Mouse (Mus musculus): ENCODE measurements around the gene Slc6a13. TPM values are rescaled to one million over a fixed set of nuclear protein-coding genes. Genes with fewer than 3 reads are reported as not detected.

Gene Slc6a13
- polyA plus RNA-seq, 1 experiment from 2014 or later = 35.1 TPM

GRCm38 (mm10) chr6:121274356-121274755, 25.7 kb upstream of the Slc6a13 start:
- Histone ChIP-seq H3K4me1 (ENCODE audit: insufficient read depth, low read length) (no peaks in the 10 kb centered on the region), H3K4me3 (ENCODE audit: low read length) (no peak overlapping the region), H3K27me3 (ENCODE audit: insufficient read depth, low read length) (0 out of 2 replicates have a peak, but pooled peaks cover 2% of the 10 kb centered on the region), H3K4me2 (replicated peaks; ENCODE audit: low read depth, low read length) (no peak overlapping the region), H3K36me3 (ENCODE audit: insufficient read depth, low read length) (no peaks in the 10 kb centered on the region), H3K27ac (ENCODE audit: low read length) (no peak overlapping the region), H3K9ac (replicated peaks; ENCODE audit: low read length) (no peak overlapping the region), H3K9me3 (ENCODE audit: low read length) (no peaks in the 10 kb centered on the region)
- ATAC-seq (ENCODE audit: low FRiP score, low TSS enrichment) = no peak
- WGBS = 83% methylated on average over 3 of the region's 3 CpGs

DNA sequence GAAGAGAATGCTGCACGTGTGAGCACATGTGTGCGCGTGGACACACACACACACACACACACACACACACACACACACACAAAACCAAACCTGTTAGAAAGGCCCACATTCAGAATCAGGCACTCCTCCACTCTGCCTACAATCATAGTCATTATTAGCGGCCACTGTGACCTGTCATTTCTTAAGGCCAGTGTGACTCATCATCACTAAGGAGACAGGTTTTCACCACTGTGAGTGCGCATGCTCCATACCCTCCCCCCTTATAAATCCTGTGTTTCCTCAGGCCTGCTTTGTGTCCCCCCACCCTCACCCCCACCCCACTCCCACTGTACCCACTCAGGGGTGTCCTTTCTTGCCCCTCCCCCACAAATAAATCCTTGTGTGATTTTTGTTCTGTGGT, 15.9 kb upstream of the Slc6a13 start:
- H3K4me3 ChIP-seq (ENCODE audit: low read length) = no peak overlapping the region
- H3K4me1 ChIP-seq (ENCODE audit: insufficient read depth, low read length) = no peaks in the 10 kb centered on the region
- H3K36me3 ChIP-seq (ENCODE audit: insufficient read depth, low read length) = no peaks in the 10 kb centered on the region
- no peaks in the 10 kb centered on the region for H3K27me3 ChIP-seq (ENCODE audit: insufficient read depth, low read length)
- no peak overlapping the region for H3K4me2 ChIP-seq (replicated peaks; ENCODE audit: low read depth, low read length)
- ATAC-seq (ENCODE audit: low FRiP score, low TSS enrichment) = no peak
- no peaks in the 10 kb centered on the region for H3K9me3 ChIP-seq (ENCODE audit: low read length)
- WGBS = 91% methylated on average over 5 of the region's 5 CpGs
- H3K27ac ChIP-seq (ENCODE audit: low read length) = no peak overlapping the region
- no peak overlapping the region for H3K9ac ChIP-seq (replicated peaks; ENCODE audit: low read length)

DNA sequence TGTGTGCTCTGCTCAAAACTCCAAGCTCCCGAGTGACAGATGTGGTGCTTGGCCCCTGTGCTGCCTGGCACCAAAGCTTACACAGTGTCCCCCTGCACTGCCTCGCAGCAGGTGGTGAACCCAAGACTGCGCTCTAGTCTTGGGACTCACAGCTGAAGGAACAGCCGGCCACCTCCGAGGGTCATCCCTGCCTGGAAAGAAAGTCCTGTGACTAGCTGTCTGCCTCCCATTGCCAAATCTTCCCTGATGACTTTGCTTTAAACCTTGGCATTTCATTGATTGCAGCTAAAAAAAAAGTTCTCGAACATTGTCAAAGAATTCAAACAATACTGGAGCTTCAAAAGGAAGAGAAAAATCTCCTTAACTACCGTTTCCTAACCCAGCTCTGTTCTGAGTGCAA, 710 bp upstream of the Slc6a13 start:
- peaks cover 24% of the 10 kb centered on the region for H3K4me1 ChIP-seq (ENCODE audit: insufficient read depth, low read length)
- no peak overlapping the region for H3K4me3 ChIP-seq (ENCODE audit: low read length)
- no peak for ATAC-seq (ENCODE audit: low FRiP score, low TSS enrichment)
- no peak overlapping the region for H3K27ac ChIP-seq (ENCODE audit: low read length)
- 49% methylated on average over 7 of the region's 7 CpGs for WGBS
- no peaks in the 10 kb centered on the region for H3K9me3 ChIP-seq (ENCODE audit: low read length)
- H3K4me2 ChIP-seq (replicated peaks; ENCODE audit: low read depth, low read length) = 0 out of 2 replicates have a peak overlapping the region, but pooled peaks have one; percentile 52
- H3K36me3 ChIP-seq (ENCODE audit: insufficient read depth, low read length) = no peaks in the 10 kb centered on the region
- no peak overlapping the region for H3K9ac ChIP-seq (replicated peaks; ENCODE audit: low read length)
- H3K27me3 ChIP-seq (ENCODE audit: insufficient read depth, low read length) = no peaks in the 10 kb centered on the region

DNA sequence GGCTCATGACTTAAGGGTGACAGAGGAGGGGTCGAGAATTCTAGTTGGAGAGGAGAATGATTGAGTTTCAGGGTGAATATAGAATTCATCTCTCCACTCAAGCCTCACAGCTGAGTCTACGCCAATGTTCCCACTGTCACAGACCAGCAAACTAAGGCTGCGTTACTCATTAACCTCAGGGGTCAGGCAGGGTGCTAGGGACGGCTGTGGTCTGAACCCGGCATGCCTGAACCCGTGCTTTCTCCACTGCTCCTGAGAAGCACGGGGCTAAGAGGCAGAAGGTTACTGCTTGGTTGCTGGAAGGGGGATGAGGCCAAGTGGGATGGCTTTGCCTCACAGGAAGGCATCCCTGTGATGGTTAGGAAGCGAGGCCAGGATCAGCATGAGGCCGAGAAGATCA, 477 bp downstream of the Slc6a13 start:
- peak; percentile 74 for ATAC-seq (ENCODE audit: low FRiP score, low TSS enrichment)
- Histone ChIP-seq H3K27ac (ENCODE audit: low read length) (peak overlapping the region; percentile 83), H3K9ac (replicated peaks; ENCODE audit: low read length) (peak overlapping the region; percentile 20)

DNA sequence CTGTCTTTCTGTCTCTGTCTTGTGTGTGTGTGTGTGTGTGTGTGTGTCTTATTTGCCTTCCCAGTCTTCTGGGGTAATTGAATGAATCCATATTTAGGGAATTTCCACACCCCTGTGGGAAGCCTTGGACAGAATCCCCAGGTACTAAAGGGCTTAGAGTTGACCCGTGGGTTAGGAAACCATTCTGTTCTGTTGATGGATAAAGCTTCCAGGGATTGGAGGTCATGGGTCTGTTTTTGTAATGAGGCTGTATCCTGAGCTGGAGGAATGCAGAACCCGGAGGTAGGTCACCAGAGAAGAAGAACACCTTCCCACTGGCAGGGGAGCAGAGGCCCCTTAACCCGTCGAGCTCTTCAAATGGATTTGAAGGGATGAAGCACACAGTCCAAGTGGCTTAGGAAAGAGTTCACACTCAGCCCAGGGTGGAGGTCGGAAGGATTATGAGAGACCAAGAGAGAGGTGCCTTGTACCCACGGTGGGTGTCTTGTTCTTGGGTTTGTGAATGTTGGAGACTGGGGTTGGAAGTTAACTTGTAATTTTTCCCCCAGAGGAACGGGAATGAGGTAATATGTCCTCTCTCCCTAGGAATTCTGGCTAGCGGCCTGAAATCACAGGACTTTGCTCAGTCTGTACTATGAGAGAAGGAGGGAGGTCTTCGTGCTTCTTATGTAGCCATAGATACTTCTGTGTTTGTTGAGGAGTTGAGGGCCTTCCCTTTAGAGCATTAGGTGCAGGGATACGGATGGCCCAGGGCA, 3.6 kb downstream of the Slc6a13 start:
- no peak for ATAC-seq (ENCODE audit: low FRiP score, low TSS enrichment)
- no peak overlapping the region for H3K4me3 ChIP-seq (ENCODE audit: low read length)
- H3K9me3 ChIP-seq (ENCODE audit: low read length) = no peaks in the 10 kb centered on the region
- peaks cover 26% of the 10 kb centered on the region for H3K4me1 ChIP-seq (ENCODE audit: insufficient read depth, low read length)
- H3K27ac ChIP-seq (ENCODE audit: low read length) = peak overlapping the region; percentile 84
- no peaks in the 10 kb centered on the region for H3K36me3 ChIP-seq (ENCODE audit: insufficient read depth, low read length)
- 61% methylated on average over 10 of the region's 10 CpGs for WGBS
- no peak overlapping the region for H3K9ac ChIP-seq (replicated peaks; ENCODE audit: low read length)
- no peaks in the 10 kb centered on the region for H3K27me3 ChIP-seq (ENCODE audit: insufficient read depth, low read length)
- no peak overlapping the region for H3K4me2 ChIP-seq (replicated peaks; ENCODE audit: low read depth, low read length)

More for the DNA sequence above, 477 bp downstream of the Slc6a13 start:
- WGBS = 25% methylated on average over 9 of the region's 9 CpGs
- Histone ChIP-seq H3K36me3 (ENCODE audit: insufficient read depth, low read length) (no peaks in the 10 kb centered on the region), H3K4me2 (replicated peaks; ENCODE audit: low read depth, low read length) (peak overlapping the region; percentile 52), H3K9me3 (ENCODE audit: low read length) (no peaks in the 10 kb centered on the region), H3K4me3 (ENCODE audit: low read length) (peak overlapping the region; percentile 37), H3K4me1 (ENCODE audit: insufficient read depth, low read length) (peaks cover 26% of the 10 kb centered on the region), H3K27me3 (ENCODE audit: insufficient read depth, low read length) (no peaks in the 10 kb centered on the region)

GRCm38 (mm10) chr6:121304630-121305029, 4.6 kb downstream of the Slc6a13 start:
- H3K36me3 ChIP-seq (ENCODE audit: insufficient read depth, low read length) = no peaks in the 10 kb centered on the region
- H3K4me2 ChIP-seq (replicated peaks; ENCODE audit: low read depth, low read length) = no peak overlapping the region
- ATAC-seq (ENCODE audit: low FRiP score, low TSS enrichment) = peak; percentile 50; the same call in 1 of the 2 replicates
- 80% methylated on average over 9 of the region's 9 CpGs for WGBS
- no peaks in the 10 kb centered on the region for H3K27me3 ChIP-seq (ENCODE audit: insufficient read depth, low read length)
- H3K4me1 ChIP-seq (ENCODE audit: insufficient read depth, low read length) = peaks cover 21% of the 10 kb centered on the region
- no peak overlapping the region for H3K9ac ChIP-seq (replicated peaks; ENCODE audit: low read length)
- no peaks in the 10 kb centered on the region for H3K9me3 ChIP-seq (ENCODE audit: low read length)
- H3K27ac ChIP-seq (ENCODE audit: low read length) = peak overlapping the region; percentile 84
- no peak overlapping the region for H3K4me3 ChIP-seq (ENCODE audit: low read length)

- H3K4me2 ChIP-seq (replicated peaks; ENCODE audit: low read depth, low read length) = no peak overlapping the region
- H3K9me3 ChIP-seq (ENCODE audit: low read length) = no peaks in the 10 kb centered on the region
- no peak overlapping the region for H3K9ac ChIP-seq (replicated peaks; ENCODE audit: low read length)
- no peak overlapping the region for H3K27ac ChIP-seq (ENCODE audit: low read length)
- peaks cover 13% of the 10 kb centered on the region for H3K4me1 ChIP-seq (ENCODE audit: insufficient read depth, low read length)
- H3K27me3 ChIP-seq (ENCODE audit: insufficient read depth, low read length) = no peaks in the 10 kb centered on the region
- WGBS = 85% methylated on average over 3 of the region's 3 CpGs
- no peaks in the 10 kb centered on the region for H3K36me3 ChIP-seq (ENCODE audit: insufficient read depth, low read length)
- no peak for ATAC-seq (ENCODE audit: low FRiP score, low TSS enrichment)
- no peak overlapping the region for H3K4me3 ChIP-seq (ENCODE audit: low read length)
Observed at GRCm38 (mm10) chr6:121305571-121305970, 5.5 kb downstream of the Slc6a13 start.

- Histone ChIP-seq H3K36me3 (ENCODE audit: insufficient read depth, low read length) (no peaks in the 10 kb centered on the region), H3K4me2 (replicated peaks; ENCODE audit: low read depth, low read length) (no peak overlapping the region), H3K4me3 (ENCODE audit: low read length) (no peak overlapping the region), H3K9me3 (ENCODE audit: low read length) (no peaks in the 10 kb centered on the region), H3K4me1 (ENCODE audit: insufficient read depth, low read length) (peaks cover 3% of the 10 kb centered on the region; the same call in 1 of the 2 replicates), H3K27ac (ENCODE audit: low read length) (peak overlapping the region; percentile 61; the same call in 1 of the 2 replicates), H3K9ac (replicated peaks; ENCODE audit: low read length) (no peak overlapping the region), H3K27me3 (ENCODE audit: insufficient read depth, low read length) (no peaks in the 10 kb centered on the region)
- ATAC-seq (ENCODE audit: low FRiP score, low TSS enrichment) = peak; percentile 81
- 75% methylated on average over 6 of the region's 6 CpGs for WGBS
Observed at GRCm38 (mm10) chr6:121310984-121311383, 11.0 kb downstream of the Slc6a13 start.

GRCm38 (mm10) chr6:121319099-121319498, 19.1 kb downstream of the Slc6a13 start:
- no peaks in the 10 kb centered on the region for H3K36me3 ChIP-seq (ENCODE audit: insufficient read depth, low read length)
- no peak overlapping the region for H3K9ac ChIP-seq (replicated peaks; ENCODE audit: low read length)
- no peak for ATAC-seq (ENCODE audit: low FRiP score, low TSS enrichment)
- no peak overlapping the region for H3K27ac ChIP-seq (ENCODE audit: low read length)
- H3K4me1 ChIP-seq (ENCODE audit: insufficient read depth, low read length) = peaks cover 12% of the 10 kb centered on the region
- no peaks in the 10 kb centered on the region for H3K27me3 ChIP-seq (ENCODE audit: insufficient read depth, low read length)
- 71% methylated on average over 6 of the region's 6 CpGs for WGBS
- H3K4me3 ChIP-seq (ENCODE audit: low read length) = no peak overlapping the region
- no peaks in the 10 kb centered on the region for H3K9me3 ChIP-seq (ENCODE audit: low read length)
- H3K4me2 ChIP-seq (replicated peaks; ENCODE audit: low read depth, low read length) = no peak overlapping the region

DNA sequence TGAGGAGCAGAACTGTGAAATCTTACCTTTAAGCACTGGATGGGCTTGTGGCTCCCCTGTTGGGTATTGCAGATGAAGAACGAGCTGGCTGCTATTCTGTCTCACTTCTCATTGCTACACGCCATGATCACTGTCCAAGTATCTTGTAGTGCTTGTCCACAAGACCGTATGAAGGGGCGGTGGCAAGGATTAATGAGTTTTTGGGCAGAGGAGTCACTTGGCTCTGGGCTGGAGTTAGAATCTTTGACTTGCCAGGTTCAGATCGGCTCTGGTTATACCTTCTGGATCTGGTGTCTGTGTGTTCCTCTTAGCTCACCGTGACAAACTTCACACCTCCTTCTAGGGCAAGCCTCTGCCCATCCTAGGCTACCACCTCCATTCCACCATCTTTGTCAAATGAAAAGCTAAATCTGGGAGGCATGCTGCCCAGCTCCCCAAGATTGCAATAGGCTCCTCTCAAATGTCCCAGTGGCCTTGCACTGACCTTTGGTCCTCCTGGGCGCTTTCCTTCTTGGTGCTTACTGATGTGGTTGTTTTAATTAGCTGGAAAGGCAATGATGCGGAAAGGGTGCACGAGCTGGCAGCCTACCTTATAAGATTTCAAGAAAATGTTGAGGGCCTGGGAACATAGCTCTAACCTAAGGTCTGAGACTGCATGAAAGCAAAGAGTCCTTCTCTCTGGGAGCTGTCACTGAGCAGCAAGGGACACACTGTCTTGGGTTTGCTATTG, 22.5 kb downstream of the Slc6a13 start:
- 50% methylated on average over 9 of the region's 9 CpGs for WGBS
- Histone ChIP-seq H3K4me1 (ENCODE audit: insufficient read depth, low read length) (peaks cover 18% of the 10 kb centered on the region), H3K9me3 (ENCODE audit: low read length) (no peaks in the 10 kb centered on the region), H3K27ac (ENCODE audit: low read length) (no peak overlapping the region; the same call in 1 of the 2 replicates), H3K27me3 (ENCODE audit: insufficient read depth, low read length) (no peaks in the 10 kb centered on the region), H3K4me3 (ENCODE audit: low read length) (no peak overlapping the region), H3K4me2 (replicated peaks; ENCODE audit: low read depth, low read length) (no peak overlapping the region), H3K9ac (replicated peaks; ENCODE audit: low read length) (no peak overlapping the region), H3K36me3 (ENCODE audit: insufficient read depth, low read length) (no peaks in the 10 kb centered on the region)
- peak; percentile 36; the same call in 1 of the 2 replicates for ATAC-seq (ENCODE audit: low FRiP score, low TSS enrichment)

Data from kidney, embryonic 16.5 days (tissue).